Comparison of ENCODE assay signal across 8 mouse cellular contexts in the genomic region with DNA sequence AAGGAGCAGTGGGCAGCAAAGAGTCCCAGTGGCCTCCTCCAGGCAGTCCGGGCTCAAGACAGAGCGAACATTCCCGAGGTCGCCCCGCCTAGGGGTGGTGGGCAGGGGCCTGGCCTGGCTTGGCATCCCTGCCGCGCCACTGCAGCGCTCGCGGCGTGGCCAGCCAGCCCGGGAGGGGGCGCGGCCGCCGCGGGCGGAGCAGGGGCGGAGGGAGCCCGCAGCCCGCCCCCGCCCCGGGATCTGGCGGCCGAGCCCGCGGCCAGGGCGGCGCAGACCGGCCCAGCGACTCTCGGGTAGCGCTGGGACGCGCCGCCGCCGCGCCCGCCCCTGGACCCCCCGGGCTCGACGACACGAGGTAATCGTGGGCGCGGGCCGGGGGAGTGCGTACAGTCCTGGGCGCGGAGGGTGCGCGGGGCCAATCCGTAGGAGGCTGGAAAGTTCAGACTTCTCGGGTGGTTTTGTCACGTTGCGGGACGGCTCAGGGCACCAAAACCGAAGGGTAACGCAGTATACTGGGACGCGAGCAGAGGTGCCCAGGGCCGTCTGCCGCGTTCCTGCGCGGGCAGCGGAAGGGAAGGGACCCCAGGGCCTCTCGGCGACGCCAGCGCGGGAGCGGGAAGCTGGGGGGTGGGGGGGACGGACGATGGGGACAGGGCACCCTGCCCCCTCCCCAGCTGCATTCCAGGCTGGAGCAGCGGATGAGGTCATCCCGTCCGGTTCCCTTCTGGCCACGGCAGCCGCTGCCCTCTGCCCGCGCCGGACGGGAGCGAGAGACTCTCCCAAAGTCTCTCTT. TPM values are rescaled to one million over a fixed set of nuclear protein-coding genes. Genes with fewer than 3 reads are reported as not detected.
A peak's percentile ranks its signal among the peaks of the same experiment; 100 is the strongest.
DNase-seq lines count a peak whose midpoint lies in the region; ATAC-seq and TF ChIP-seq lines count a peak whose summit lies in the region.

Cdc42ep1 (plus strand) TSS at position 254 of the 793 bp plus-strand sequence.

- peaks cover 6% of the 10 kb centered on the region for H3K4me1 ChIP-seq in embryonic facial prominence, embryonic 11.5 days (ENCODE audit: control insufficient read depth, insufficient read depth, low read length)
- H3K4me1 ChIP-seq in heart, embryonic 12.5 days (replicated peaks) = peaks cover 67% of the 10 kb centered on the region
- peaks cover 55% of the 10 kb centered on the region for H3K4me1 ChIP-seq in kidney, embryonic 16.5 days (ENCODE audit: insufficient read depth, low read length)
- peaks cover 32% of the 10 kb centered on the region for H3K4me1 ChIP-seq in lung, adult 2 months (ENCODE audit: control insufficient read depth, insufficient read depth, low read length)

- H3K27me3 ChIP-seq in embryonic facial prominence, embryonic 11.5 days (ENCODE audit: control insufficient read depth, insufficient read depth, low read length) = no peaks in the 10 kb centered on the region
- 0 out of 2 replicates have a peak, but pooled peaks cover 7% of the 10 kb centered on the region for H3K27me3 ChIP-seq in heart, embryonic 12.5 days (replicated peaks)
- H3K27me3 ChIP-seq in kidney, embryonic 16.5 days (ENCODE audit: insufficient read depth, low read length) = peaks cover 5% of the 10 kb centered on the region; the same call in 1 of the 2 replicates

- peak within 1 kb of the TSS; percentile 53 for H3K4me3 ChIP-seq in embryonic facial prominence, embryonic 11.5 days (ENCODE audit: low read depth, low read length)
- H3K4me3 ChIP-seq in heart, embryonic 12.5 days = peak within 1 kb of the TSS; percentile 68
- peak within 1 kb of the TSS; percentile 71 for H3K4me3 ChIP-seq in kidney, embryonic 16.5 days (ENCODE audit: low read length)
- peak within 1 kb of the TSS; percentile 94 for H3K4me3 ChIP-seq in lung, adult 2 months (replicated peaks; ENCODE audit: extremely low read depth, low read depth, low read length)

- H3K9ac ChIP-seq in embryonic facial prominence, embryonic 11.5 days (replicated peaks; ENCODE audit: low read length) = peak within 1 kb of the TSS; percentile 82
- peak within 1 kb of the TSS; percentile 87 for H3K9ac ChIP-seq in heart, embryonic 12.5 days
- peak within 1 kb of the TSS; percentile 94 for H3K9ac ChIP-seq in kidney, embryonic 16.5 days (replicated peaks; ENCODE audit: low read length)

- peak within 1 kb of the TSS; percentile 62 for H3K27ac ChIP-seq in embryonic facial prominence, embryonic 11.5 days (replicated peaks; ENCODE audit: low read depth, low read length)
- H3K27ac ChIP-seq in heart, embryonic 12.5 days (ENCODE audit: poor library complexity, severe bottlenecking) = peak within 1 kb of the TSS; percentile 93
- H3K27ac ChIP-seq in kidney, embryonic 16.5 days (ENCODE audit: low read length) = peak within 1 kb of the TSS; percentile 96

- peak within 1 kb of the TSS; percentile 94 for H3K4me2 ChIP-seq in embryonic facial prominence, embryonic 11.5 days (ENCODE audit: low read depth, low read length)
- H3K4me2 ChIP-seq in heart, embryonic 12.5 days = peak within 1 kb of the TSS; percentile 79
- peak within 1 kb of the TSS; percentile 78 for H3K4me2 ChIP-seq in kidney, embryonic 16.5 days (replicated peaks; ENCODE audit: low read depth, low read length)

- peak; percentile 32; the same call in 1 of the 2 replicates for ATAC-seq in embryonic facial prominence, embryonic 11.5 days (replicated peaks; ENCODE audit: insufficient number of reproducible peaks, low FRiP score, low TSS enrichment, low read depth)
- peak; percentile 85 for ATAC-seq in heart, embryonic 12.5 days (ENCODE audit: insufficient number of reproducible peaks, low FRiP score)
- peak; percentile 79 for ATAC-seq in kidney, embryonic 16.5 days (ENCODE audit: low FRiP score, low TSS enrichment)

- peak; percentile 58 for DNase-seq in urinary bladder, adult 2 months (ENCODE audit: low spot score)
- no peak for DNase-seq in urinary bladder, postnatal 10 days (ENCODE audit: low spot score)
- peak; percentile 67 for DNase-seq in embryonic facial prominence, embryonic 11.5 days (ENCODE audit: low spot score)
- DNase-seq in lung, adult 2 months = peak; percentile 76
- DNase-seq in ovary, postnatal 36 days (ENCODE audit: low spot score) = peak; percentile 80
- no peak for DNase-seq in spleen, postnatal 14 days (ENCODE audit: low spot score in 2 of 2)

- TF ChIP-seq CTCF in lung, adult 2 months (IDR thresholded peaks at IDR 0.05; ENCODE audit: insufficient read depth, low read length) = no peak

- peak; percentile 66 for TF ChIP-seq POLR2A in lung, adult 2 months (IDR thresholded peaks at IDR 0.05; ENCODE audit: borderline replicate concordance, extremely low read depth, low read depth, low read length)

- no peaks in the 10 kb centered on the region for H3K9me3 ChIP-seq in embryonic facial prominence, embryonic 11.5 days (replicated peaks; ENCODE audit: control insufficient read depth, low read length)
- H3K9me3 ChIP-seq in heart, embryonic 12.5 days (replicated peaks) = no peaks in the 10 kb centered on the region
- H3K9me3 ChIP-seq in kidney, embryonic 16.5 days (ENCODE audit: low read length) = no peaks in the 10 kb centered on the region

- H3K36me3 ChIP-seq in embryonic facial prominence, embryonic 11.5 days (replicated peaks; ENCODE audit: control insufficient read depth, insufficient read depth, low read depth, low read length) = no peaks in the 10 kb centered on the region
- H3K36me3 ChIP-seq in heart, embryonic 12.5 days = peaks cover 8% of the 10 kb centered on the region
- H3K36me3 ChIP-seq in kidney, embryonic 16.5 days (ENCODE audit: insufficient read depth, low read length) = peaks cover 4% of the 10 kb centered on the region; the same call in 1 of the 2 replicates

- under 1% methylated on average over 67 of the region's 86 CpGs for WGBS in embryonic facial prominence, embryonic 11.5 days
- WGBS in heart, embryonic 12.5 days = under 1% methylated on average over 82 of the region's 86 CpGs
- WGBS in kidney, embryonic 16.5 days = under 1% methylated on average over 67 of the region's 86 CpGs
- WGBS in lung, adult 2 months = 1% methylated on average over 85 of the region's 86 CpGs

RNA-seq across cellular contexts. Expression of gene Cdc42ep1, which starts in this region (rescaled TPM):
- 21.0 and 21.6 TPM in 2 replicates for polyA plus RNA-seq in urinary bladder, adult 2 months (2012; rRNA removed)
- 10.9 and 11.3 TPM in 2 replicates for polyA plus RNA-seq in embryonic facial prominence, embryonic 11.5 days (2014; fragmentation: Nextera tagmentation; extraction: Ambion mirVana)
- 40.5 and 40.8 TPM in 2 replicates for polyA plus RNA-seq in heart, embryonic 12.5 days (2016; fragmentation: Nextera tagmentation; extraction: Ambion mirVana)
- 58.5 and 59.7 TPM in 2 replicates for polyA plus RNA-seq in kidney, embryonic 16.5 days (2015; fragmentation: Nextera tagmentation; extraction: Ambion mirVana)
- 221 and 277 TPM in 2 replicates for polyA plus RNA-seq in lung, adult 2 months (2012; rRNA removed)

Comparison
In these comparisons a context has a peak if more than half of its experiments do, and no peak if none do; other contexts are left out.
1. DNase-seq: peak in urinary bladder, adult 2 months (single experiment), embryonic facial prominence, embryonic 11.5 days (single experiment), lung, adult 2 months (single experiment) and ovary, postnatal 36 days (single experiment); none in urinary bladder, postnatal 10 days (single experiment) and spleen, postnatal 14 days (0 of 2).
2. ATAC-seq: peak in every context shown above with its lines; median percentile 85 in heart, embryonic 12.5 days; 79 in kidney, embryonic 16.5 days; 32 in embryonic facial prominence, embryonic 11.5 days.
3. Peak in every context shown above with its lines, with median percentiles within 50 percentile points of each other: H3K27ac ChIP-seq, H3K4me2 ChIP-seq, H3K4me3 ChIP-seq and H3K9ac ChIP-seq.